Mouse (Mus musculus) olfactory bulb, adult 2 months (tissue): ENCODE results near the gene Fgfr2. TPM values are rescaled to one million over a fixed set of nuclear protein-coding genes. Genes with fewer than 3 reads are reported as not detected.

Experiments
- H3K27ac ChIP-seq: fragments of 200-500 bp; 2 replicates; pipeline ENCODE4 v1.5.1; 2012; ENCODE audit warnings: low read depth, low read length; ENCODE audit not compliant: insufficient read depth
- H3K4me1 ChIP-seq: fragments of 200-500 bp; 2 replicates; pipeline ENCODE4 v1.6.1; 2012; ENCODE audit warnings: low read length; ENCODE audit not compliant: control insufficient read depth, insufficient read depth
- H3K4me3 ChIP-seq: fragments of 200-500 bp; 2 replicates; pipeline ENCODE4 v1.5.1; 2012; ENCODE audit warnings: mild to moderate bottlenecking, low read depth, low read length, moderate library complexity; ENCODE audit not compliant: insufficient read depth
- CTCF ChIP-seq: fragments of 200-500 bp; IDR thresholded peaks from 2 replicates; pipeline ENCODE4 v1.5.1; 2012; ENCODE audit warnings: low read depth, mild to moderate bottlenecking, low read length, moderate library complexity; ENCODE audit not compliant: insufficient read depth
- POLR2A ChIP-seq: fragments of 200-500 bp; IDR thresholded peaks from 2 replicates; pipeline ENCODE4 v1.6.1; 2012; ENCODE audit warnings: mild to moderate bottlenecking, low read depth, low read length, moderate library complexity; ENCODE audit not compliant: insufficient read depth
- WGBS: fragments of 180-500 bp; shearing (Covaris S2); methylation state at CpG from one replicate; pipeline ENCODE4 v1.1.7; 2018; 5-methylcytosine and 5-hydroxymethylcytosine counted together
- polyA plus RNA-seq: library from polyadenylated mRNA; stranded (reverse); fragments of >200 nt; gene quantifications from 2 replicates; pipeline ENCODE4 v1.2.4, GENCODE M21; 2012; ENCODE audit warnings: low replicate concordance; ENCODE audit not compliant: missing spikeins, insufficient read depth, insufficient read length

The Fgfr2 gene
- polyA plus RNA-seq, 1 experiment = not detected

DNA sequence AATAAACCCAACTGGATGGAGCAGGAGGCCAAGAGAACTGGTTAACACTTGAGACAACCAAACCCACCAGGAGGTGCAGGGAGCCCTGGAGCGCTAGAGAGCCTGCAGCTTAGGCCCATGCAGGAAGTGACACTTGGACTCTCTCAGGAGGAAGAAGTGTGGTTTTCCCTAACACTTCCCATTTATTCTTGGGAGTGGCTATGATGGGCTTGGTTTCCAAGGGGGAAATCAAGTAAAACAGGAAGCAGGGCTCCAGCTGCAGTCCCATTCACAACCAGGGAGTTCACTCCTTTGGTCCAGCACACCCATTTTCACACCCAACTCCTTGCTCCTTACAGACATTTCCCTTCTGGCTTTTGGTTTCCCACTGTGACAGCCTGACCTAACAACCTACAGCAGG lies 44.2 kb downstream of the Fgfr2 start:
- Histone ChIP-seq H3K27ac (no peak overlapping the region), H3K4me1 (peaks cover 14% of the 10 kb centered on the region; the same call in 1 of the 2 replicates), H3K4me3 (no peak overlapping the region)
- TF ChIP-seq POLR2A (no peak), CTCF (no peak)
- WGBS = 83% methylated on average over 1 of the region's 1 CpGs

DNA sequence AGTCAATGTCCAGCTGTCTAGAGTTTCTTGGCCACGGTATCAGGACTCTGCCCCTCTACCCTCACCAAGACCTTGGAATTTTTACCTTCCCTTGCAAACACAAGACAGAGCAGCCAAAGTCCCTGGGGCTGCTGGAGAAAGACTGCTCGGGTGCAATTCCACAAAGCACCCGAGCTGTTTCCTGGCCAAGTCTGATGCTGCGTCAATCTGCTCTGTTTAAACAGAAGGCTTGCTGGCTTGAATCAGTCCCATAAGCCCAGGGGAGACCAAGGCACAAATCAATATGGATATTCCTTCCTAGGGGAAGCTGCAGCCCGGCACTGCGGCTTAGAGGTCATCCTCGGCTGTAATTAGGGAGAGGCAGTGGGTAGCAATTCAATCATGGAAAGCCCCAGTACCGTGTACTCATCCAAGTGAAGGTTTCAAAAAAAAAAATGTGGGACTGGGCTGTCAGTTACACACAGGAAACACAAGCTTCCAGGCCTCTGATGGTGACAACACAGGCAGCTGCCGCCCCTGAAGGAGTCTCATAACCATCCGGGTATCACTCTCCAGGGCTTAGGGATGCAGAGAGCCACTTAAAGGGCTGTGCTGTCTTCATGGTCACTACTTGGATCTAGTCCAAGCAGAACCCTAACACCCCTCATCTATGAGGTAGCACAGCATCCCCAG lies 48.6 kb downstream of the Fgfr2 start:
- 61% methylated on average over 10 of the region's 10 CpGs for WGBS
- peaks cover 27% of the 10 kb centered on the region for H3K4me1 ChIP-seq
- H3K27ac ChIP-seq = no peak overlapping the region
- TF ChIP-seq POLR2A = no peak
- no peak for TF ChIP-seq CTCF
- no peak overlapping the region for H3K4me3 ChIP-seq

DNA sequence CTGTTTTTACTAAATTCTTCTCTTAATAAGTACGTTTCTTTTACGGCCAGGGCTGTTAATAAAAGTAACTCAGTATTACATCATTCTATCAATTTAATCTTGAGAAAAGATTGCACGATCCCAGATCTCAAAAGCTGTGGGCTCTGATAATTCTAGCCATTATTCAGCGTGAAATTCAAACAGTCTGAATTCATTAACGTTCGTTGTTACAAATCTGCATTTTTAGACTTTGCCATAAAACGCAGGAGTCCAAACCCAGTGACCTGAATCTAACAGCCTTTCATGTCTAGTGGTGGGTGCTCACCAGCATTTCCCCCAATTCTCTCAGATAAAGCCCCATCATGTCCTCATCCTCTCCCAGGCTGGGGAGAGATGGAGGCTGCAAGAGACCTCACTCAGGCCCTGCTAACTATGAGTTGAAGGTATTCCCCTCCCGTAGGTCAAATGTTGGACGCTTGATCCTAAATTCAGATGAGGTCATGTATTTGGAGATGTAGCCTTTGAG lies 50.0 kb downstream of the Fgfr2 start:
- Histone ChIP-seq H3K27ac (no peak overlapping the region), H3K4me3 (no peak overlapping the region), H3K4me1 (peaks cover 30% of the 10 kb centered on the region)
- TF ChIP-seq POLR2A (no peak), CTCF (no peak)
- 64% methylated on average over 9 of the region's 9 CpGs for whole genome bisulfite sequencing

DNA sequence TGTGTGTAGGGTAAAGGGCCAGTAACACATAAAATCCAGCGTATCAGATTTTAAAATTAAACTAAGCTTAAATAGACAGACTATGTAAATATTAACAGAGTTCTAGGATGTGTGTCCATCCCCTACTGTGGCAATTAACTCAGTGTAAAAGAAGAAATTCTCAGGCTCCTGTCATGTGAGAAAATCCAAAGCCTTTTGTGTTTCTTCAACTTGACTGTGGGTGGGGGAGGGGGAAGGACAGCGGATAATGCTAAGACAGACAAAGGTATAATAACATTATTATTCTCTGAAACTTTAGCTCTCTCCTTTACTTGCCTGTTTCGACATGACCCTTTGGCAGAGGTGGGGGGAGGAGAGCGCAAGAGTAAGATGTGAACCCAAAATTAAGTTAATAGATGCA lies 50.6 kb downstream of the Fgfr2 start:
- peaks cover 29% of the 10 kb centered on the region for H3K4me1 ChIP-seq
- TF ChIP-seq CTCF (no peak), POLR2A (no peak)
- WGBS = 66% methylated on average over 4 of the region's 4 CpGs
- H3K4me3 ChIP-seq = no peak overlapping the region
- H3K27ac ChIP-seq = no peak overlapping the region

DNA sequence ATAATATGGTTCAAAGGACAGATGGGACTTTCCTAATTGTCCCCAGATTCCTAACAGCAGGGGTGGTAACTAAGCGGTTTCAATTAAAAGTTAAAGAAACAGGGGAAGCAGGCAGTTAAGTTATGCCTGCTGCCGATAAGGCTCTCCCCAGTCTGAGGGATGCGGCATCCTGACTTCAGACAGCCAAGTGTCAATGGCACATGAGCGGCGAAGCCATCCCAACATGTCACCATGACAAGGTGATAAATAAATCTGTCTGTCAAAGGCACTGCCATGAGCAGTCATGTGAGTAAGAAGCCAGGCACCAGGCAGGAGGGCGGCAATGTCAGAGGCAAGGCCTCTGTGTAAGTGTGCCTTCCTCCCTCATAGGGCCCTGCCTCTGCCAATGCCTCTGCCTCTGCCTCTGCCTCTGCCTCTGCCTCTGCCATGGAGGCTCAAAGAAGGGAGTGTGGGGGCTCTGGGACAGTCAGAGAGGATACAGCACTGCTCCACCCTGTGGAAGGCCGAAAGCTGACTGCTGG lies 55.8 kb downstream of the Fgfr2 start:
- Histone ChIP-seq H3K4me1 (peaks cover 24% of the 10 kb centered on the region), H3K4me3 (no peak overlapping the region), H3K27ac (peak overlapping the region; percentile 21; the same call in 1 of the 2 replicates)
- 57% methylated on average over 7 of the region's 7 CpGs for WGBS
- TF ChIP-seq POLR2A (no peak), CTCF (no peak)

DNA sequence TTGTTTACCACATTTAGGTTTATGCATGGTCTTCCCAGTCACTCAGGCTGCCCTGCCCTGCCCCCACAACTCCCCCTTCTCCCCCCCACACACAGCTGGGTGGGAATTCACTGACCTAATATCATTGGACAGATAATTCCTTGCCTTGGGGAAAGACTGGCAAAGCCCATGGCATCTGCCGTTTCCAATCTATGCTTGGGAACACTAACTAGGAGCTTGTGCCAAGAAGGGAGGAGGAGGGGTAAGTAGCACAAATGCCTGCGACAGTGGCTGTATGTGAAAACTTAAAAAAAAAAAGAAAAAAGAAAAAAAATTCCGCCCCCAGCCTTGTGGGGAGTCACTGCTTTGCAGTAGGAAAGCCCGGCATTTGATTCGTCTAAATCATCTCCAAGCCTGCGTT lies 56.4 kb downstream of the Fgfr2 start:
- Histone ChIP-seq H3K4me3 (no peak overlapping the region), H3K27ac (peak overlapping the region; percentile 21; the same call in 1 of the 2 replicates), H3K4me1 (peaks cover 20% of the 10 kb centered on the region)
- WGBS = 14% methylated on average over 6 of the region's 6 CpGs
- TF ChIP-seq POLR2A (no peak), CTCF (no peak)

DNA sequence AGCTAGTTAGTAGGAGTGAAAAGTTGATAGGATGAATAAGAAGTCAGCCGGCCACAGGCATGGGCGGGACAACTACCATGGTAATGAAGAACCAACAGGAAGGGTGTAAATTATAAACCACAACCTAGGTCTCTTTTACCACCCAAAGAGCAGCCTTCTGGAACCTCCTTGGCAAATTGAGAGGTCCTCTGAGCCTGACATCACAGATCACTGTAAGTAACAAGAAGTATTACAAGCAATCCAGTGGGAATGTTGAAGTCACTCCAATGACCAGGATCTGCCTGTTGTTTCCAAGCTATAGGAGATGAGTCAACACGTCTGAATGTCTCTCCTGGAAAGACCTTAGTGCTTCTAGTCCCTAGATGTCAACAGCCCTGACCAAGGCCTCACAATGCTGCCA lies 61.1 kb downstream of the Fgfr2 start:
- WGBS = 77% methylated on average over 3 of the region's 3 CpGs
- no peak overlapping the region for H3K27ac ChIP-seq
- H3K4me3 ChIP-seq = no peak overlapping the region
- TF ChIP-seq CTCF = no peak
- TF ChIP-seq POLR2A = no peak
- peaks cover 24% of the 10 kb centered on the region for H3K4me1 ChIP-seq

DNA sequence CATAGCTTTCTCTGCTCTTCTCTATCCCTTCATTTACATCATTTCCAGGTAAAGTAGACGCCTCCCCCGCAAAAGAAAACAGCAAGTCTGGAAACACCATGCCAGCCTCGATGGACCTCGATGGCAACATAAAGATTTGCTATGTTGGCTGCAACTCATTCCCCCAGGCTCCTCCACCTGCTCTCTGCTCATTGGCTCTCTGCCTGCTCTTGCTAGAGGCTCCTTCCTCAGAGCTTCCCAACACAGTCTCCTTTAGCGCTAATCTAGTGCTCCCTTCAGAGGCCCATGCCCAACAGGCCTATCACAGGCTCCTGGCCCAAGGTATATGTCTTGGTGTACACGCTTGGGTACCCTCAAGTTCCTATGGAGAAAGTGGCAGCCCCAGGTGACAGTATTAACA lies 63.0 kb downstream of the Fgfr2 start:
- WGBS = 80% methylated on average over 6 of the region's 6 CpGs
- no peak for TF ChIP-seq CTCF
- TF ChIP-seq POLR2A = no peak
- Histone ChIP-seq H3K4me1 (peaks cover 20% of the 10 kb centered on the region), H3K4me3 (no peak overlapping the region), H3K27ac (no peak overlapping the region)

DNA sequence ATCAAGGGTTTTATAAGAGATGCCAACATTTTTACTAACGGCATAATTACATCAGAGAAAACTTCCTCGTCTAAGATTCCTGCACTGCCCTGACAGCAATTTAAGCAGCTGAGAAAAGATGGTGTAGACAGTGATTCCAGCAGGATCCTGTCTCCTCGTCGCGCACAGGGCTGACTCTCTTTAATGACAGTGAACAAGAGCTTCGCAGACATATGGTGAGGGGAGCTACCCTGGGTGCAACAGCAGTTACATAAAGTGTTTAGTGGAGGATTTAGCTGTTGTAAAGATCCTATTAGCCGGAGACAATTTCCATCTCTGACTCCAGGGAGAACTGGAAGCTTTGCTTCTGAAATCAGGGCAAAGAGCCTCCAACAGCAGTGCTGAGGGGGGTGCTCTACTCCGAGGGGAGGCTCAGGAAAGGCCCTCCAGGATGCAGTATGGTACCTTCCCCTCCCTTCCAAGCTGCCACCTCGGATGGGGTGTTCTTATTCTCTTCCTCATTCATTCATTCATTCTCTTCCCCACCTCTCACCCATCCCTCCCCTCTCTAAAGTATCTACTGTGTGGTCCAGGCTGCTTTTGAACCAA lies 63.5 kb downstream of the Fgfr2 start:
- no peak overlapping the region for H3K27ac ChIP-seq
- 49% methylated on average over 9 of the region's 9 CpGs for WGBS
- TF ChIP-seq CTCF (no peak), POLR2A (no peak)
- peaks cover 20% of the 10 kb centered on the region for H3K4me1 ChIP-seq
- no peak overlapping the region for H3K4me3 ChIP-seq

DNA sequence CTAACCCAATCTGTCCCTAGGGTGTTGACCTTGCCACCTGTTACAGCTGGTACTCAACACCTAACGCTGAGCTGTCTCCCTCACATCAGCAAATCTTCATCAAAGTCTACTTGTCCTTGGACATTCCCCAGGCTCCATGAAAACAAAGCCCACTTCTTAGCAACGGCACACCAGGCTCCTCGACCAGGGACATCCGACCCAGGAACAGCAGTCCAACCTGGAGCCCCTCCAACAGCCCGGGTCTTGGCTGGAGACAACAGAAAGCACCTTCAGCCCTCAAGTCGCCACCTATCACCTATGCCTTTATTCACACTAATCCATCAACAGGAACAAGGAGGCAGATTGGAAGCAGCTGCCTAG lies 64.0 kb downstream of the Fgfr2 start:
- H3K4me1 ChIP-seq = peaks cover 20% of the 10 kb centered on the region
- no peak for TF ChIP-seq CTCF
- TF ChIP-seq POLR2A = no peak
- 60% methylated on average over 6 of the region's 6 CpGs for WGBS
- H3K4me3 ChIP-seq = no peak overlapping the region
- no peak overlapping the region for H3K27ac ChIP-seq
